Mouse (Mus musculus) left cerebral cortex, adult 11 months (tissue): ENCODE data around the gene Pate3.
"Not testable (repeated sequence)": the region's sequence is repeated elsewhere in the genome, so short reads cannot be mapped to it uniquely, and the experiment has no call there.

Experiments used
- DNase-seq: peaks from one replicate; pipeline ENCODE4 v3.0.0; 2022; ENCODE audit warnings: low spot score

Gene Pate3

GRCm38 (mm10) chr9:35648102-35648501, at the start of gene Pate3:
Gene Pate3, minus strand, starts transcription at chr9:35648202.
- no peak for DNase-seq

DNA sequence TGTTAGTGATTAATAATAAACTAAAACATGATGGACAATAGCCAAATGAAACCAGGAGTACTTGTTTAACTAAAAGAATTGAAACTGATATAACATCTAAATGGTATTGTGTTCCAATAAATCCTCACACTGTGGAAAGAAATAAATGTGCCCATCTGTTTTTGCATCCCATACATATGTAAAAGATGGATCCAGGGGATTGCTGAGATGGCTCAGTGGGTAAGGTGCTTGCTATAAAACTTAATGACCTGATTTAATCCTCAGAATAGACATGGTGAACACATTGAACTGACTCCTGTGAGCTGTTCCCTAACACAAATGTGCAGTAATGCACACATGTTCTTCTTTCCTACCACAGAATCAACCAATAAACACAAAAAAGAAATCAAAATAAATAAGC, 43.9 kb upstream of the Pate3 start:
- no peak for DNase-seq

DNA sequence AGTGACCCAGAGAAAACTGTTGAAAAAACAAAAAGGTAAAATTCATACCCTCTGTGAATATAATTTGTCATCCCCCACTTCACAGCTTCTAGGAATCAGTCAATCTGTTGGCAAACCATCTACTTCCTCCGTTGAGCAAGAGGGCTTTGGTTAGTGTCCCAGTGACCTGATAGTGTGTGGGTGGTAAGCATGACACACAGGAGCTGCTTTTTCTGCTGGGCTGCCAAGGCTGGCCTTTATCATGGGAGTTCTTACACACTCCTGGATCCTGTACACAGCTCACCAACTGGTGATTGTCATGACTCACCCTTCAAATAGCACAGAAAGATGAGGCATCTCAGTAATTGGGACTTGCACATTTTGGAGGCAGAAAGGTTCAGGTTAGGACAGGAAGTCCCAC, 39.0 kb upstream of the Pate3 start, which contains the start of gene Pate1:
TSS of gene Pate1 (minus strand) at position 378 of the 400 bp plus-strand sequence.
- no peak for DNase-seq

DNA sequence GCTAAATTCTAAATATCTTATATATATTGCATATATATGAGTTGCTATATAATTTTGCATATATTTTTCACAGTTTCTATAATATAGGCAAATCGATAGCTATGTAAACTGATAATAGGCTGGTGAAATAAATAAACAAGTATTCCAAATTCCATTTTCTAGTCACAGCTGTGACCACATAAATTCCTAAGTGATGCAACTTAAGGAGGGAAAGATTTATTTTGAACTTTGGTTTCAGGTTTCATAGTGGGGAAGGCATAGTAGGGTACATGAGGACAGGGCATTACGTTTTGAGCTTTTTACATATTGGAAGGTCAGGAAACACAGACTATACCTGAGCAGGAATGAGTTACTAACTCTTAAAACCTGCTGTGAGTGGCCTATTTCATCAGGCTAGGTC, 25.6 kb upstream of the Pate3 start:
- DNase-seq = no peak

DNA sequence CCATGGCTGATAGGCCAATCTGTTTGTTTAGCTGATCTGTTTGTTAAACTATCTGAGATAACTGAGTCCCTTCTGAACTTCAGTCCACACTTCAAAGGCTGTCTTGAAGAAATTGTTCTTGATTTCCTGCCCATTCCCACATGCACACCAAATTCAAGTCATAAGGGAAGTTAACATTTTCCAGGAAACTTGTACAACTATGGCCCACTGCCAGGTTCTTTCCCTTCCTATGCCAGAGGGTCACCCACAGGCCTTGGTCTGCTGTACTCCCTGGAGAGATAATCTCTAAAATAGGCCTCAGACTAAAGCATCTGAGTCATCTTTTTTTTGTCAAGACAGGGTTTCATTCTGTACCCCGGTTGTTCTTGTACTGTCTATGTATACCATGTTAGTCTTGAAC, 15.0 kb downstream of the Pate3 start:
- no peak for DNase-seq

GRCm38 (mm10) chr9:35616784-35617183, 31.2 kb downstream of the Pate3 start:
- not testable (repeated sequence) for DNase-seq

DNA sequence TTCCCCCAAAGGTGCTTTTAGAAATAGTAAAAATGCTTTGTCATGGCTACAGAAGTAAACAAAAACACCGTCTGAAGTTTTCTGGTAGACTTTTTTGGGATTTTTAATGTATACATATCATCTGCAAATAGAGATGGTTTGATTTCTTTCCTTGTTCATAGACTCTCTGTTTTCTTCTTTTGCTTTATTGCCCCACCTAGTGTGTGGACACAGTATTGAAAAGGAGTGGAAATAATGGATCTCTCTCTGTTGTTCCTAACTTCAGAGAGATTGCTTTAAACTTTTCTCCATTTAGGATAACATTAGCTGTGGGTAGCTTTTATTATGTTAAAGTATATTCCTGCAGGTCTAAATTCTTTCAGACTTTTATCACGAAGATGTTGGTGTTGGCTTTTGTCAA, 34.0 kb downstream of the Pate3 start:
- no peak for DNase-seq

DNA sequence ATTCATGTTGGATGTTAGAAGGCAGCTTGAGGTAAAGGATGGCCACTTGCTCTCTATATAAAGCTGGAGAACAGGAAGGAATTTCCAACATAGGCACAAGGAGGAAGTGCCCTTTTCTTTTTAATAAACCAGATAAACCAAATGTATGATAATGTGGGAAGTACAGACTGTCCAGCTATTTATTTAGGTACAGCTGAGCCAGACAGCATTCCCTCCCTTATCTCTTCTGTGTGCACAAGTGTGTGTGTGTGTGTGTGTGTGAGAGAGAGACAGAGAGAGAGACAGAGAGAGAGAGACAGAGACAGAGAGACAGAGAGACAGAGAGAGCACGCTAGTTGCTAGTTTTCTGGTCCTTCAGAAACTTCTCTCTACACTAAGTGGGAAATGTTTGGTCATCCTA, 36.2 kb downstream of the Pate3 start, which contains the start of gene Pate4:
TSS of gene Pate4 (minus strand) at position 101 of the 400 bp plus-strand sequence.
- DNase-seq = no peak

DNA sequence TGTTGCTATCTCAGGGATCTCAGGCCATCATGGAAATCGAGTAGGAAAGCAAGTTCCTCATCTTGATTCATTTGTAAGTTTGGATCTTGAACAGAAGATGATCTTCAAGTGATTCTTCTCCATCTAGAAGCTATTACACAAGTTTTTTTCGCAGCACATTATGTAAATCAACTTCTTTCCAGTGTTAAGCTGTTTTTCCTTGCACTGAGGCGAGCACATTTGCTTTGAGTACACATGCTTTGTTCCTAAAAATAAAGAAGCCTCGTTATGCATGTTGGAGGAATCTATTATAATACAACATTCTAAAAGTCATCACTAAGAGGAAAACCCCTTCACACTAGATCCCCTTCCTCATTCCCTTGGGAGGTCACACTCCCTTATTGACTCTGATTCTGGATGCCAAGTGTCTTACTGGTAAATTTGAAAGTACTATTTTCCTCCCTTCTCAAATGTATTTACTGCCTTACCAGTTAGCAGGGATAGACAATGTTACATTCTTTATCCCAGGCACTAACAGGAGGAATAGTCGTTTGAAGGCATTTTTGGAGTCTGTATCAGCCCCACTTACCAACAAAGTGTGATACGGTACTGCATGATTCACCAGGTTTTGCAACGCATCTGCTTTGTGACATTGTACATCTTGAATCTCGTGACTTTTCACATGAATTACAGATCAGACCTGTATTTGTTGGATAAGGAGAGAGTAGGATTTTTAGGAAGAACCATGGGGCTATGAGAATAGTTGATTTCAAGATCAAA, 40.2 kb downstream of the Pate3 start:
- DNase-seq = peak; percentile 13
